Mouse (Mus musculus): ENCODE results near the gene Hs3st6.
"Not testable (repeated sequence)": the region's sequence is repeated elsewhere in the genome, so short reads cannot be mapped to it uniquely, and the experiment has no call there.

The Hs3st6 gene

GRCm38 (mm10) chr17:24752415-24753394 lies at the start of gene Hs3st6:
Hs3st6 (plus strand) TSS chr17:24752988.
- no peak for DNase-seq

GRCm38 (mm10) chr17:24705821-24706220 lies 47.0 kb upstream of the Hs3st6 start:
- peak; percentile 1 for DNase-seq

GRCm38 (mm10) chr17:24706982-24707800 lies 45.6 kb upstream of the Hs3st6 start, which contains the start of gene Tbl3:
Tbl3 (minus strand) TSS chr17:24707660.
- DNase-seq, result peak; percentile 94

- no peak for DNase-seq
Observed at GRCm38 (mm10) chr17:24707801-24708425, 44.9 kb upstream of the Hs3st6 start.

- DNase-seq, result no peak
Observed at GRCm38 (mm10) chr17:24708646-24709045, 44.1 kb upstream of the Hs3st6 start.

GRCm38 (mm10) chr17:24715556-24715955 lies 37.2 kb upstream of the Hs3st6 start:
- DNase-seq, result no peak

- DNase-seq, result no peak
Observed at GRCm38 (mm10) chr17:24716166-24716682, 36.6 kb upstream of the Hs3st6 start.

- DNase-seq, result no peak
Observed at GRCm38 (mm10) chr17:24717943-24718342, 34.8 kb upstream of the Hs3st6 start, which contains the start of the genes Rnf151 and Rps2. Rnf151 (minus strand) TSS chr17:24718063. Rps2 (plus strand) TSS chr17:24718116.

GRCm38 (mm10) chr17:24718938-24719337 lies 33.9 kb upstream of the Hs3st6 start:
- not testable (repeated sequence) for DNase-seq

- DNase-seq, result peak; percentile 99
Observed at GRCm38 (mm10) chr17:24719494-24720222, 33.1 kb upstream of the Hs3st6 start.

- DNase-seq, result not testable (repeated sequence)
Observed at GRCm38 (mm10) chr17:24720616-24721015, 32.2 kb upstream of the Hs3st6 start.

- DNase-seq, result not testable (repeated sequence)
Observed at GRCm38 (mm10) chr17:24721383-24721955, 31.3 kb upstream of the Hs3st6 start.

- no peak for DNase-seq
Observed at GRCm38 (mm10) chr17:24722220-24722924, 30.4 kb upstream of the Hs3st6 start.

- DNase-seq, result no peak
Observed at GRCm38 (mm10) chr17:24723122-24723880, 29.5 kb upstream of the Hs3st6 start.

GRCm38 (mm10) chr17:24723881-24724180 lies 29.0 kb upstream of the Hs3st6 start:
- no peak for DNase-seq

- peak; percentile 95 for DNase-seq
Observed at GRCm38 (mm10) chr17:24724184-24724583, 28.6 kb upstream of the Hs3st6 start, which contains the start of gene Ndufb10. Ndufb10 (minus strand) TSS chr17:24724478.

- no peak for DNase-seq
Observed at GRCm38 (mm10) chr17:24725637-24726390, 27.0 kb upstream of the Hs3st6 start.

GRCm38 (mm10) chr17:24727618-24728017 lies 25.2 kb upstream of the Hs3st6 start, which contains the start of gene Rpl3l:
Rpl3l (plus strand) TSS chr17:24727820.
- no peak for DNase-seq

GRCm38 (mm10) chr17:24728184-24728583 lies 24.6 kb upstream of the Hs3st6 start:
- no peak for DNase-seq
